Mouse (Mus musculus) lung, embryonic 15.5 days (tissue): ENCODE data around the gene Diexf. TPM values are rescaled to one million over a fixed set of nuclear protein-coding genes. Genes with fewer than 3 reads are reported as not detected.

Experiments used
- ATAC-seq: fragments of 200-750 bp; cut with Nextera tagmentation; 2 replicates; pipeline ENCODE4 v1.8.0; 2017; ENCODE audit warnings: moderate number of reproducible peaks, borderline replicate concordance; ENCODE audit not compliant: low FRiP score, low TSS enrichment; ENCODE audit errors: extremely low read depth
- H3K27ac ChIP-seq: fragments of 300-500 bp; sonication (generic); 2 replicates; pipeline ENCODE4 v1.5.1; 2015; ENCODE audit warnings: moderate library complexity, mild to moderate bottlenecking, inconsistent platforms
- H3K27me3 ChIP-seq: fragments of 300-500 bp; sonication (generic); 2 replicates; pipeline ENCODE4 v1.6.1; 2015; ENCODE audit warnings: inconsistent platforms
- H3K36me3 ChIP-seq: fragments of 300-500 bp; sonication (generic); 2 replicates; pipeline ENCODE4 v1.6.1; 2015; ENCODE audit warnings: inconsistent platforms
- H3K4me1 ChIP-seq: fragments of 300-500 bp; sonication (generic); 2 replicates; pipeline ENCODE4 v1.6.1; 2015; ENCODE audit warnings: inconsistent platforms
- H3K4me2 ChIP-seq: fragments of 300-500 bp; sonication (generic); 2 replicates; pipeline ENCODE4 v1.6.1; 2015; ENCODE audit warnings: inconsistent platforms, mild to moderate bottlenecking, moderate library complexity
- H3K4me3 ChIP-seq: fragments of 300-500 bp; sonication (generic); 2 replicates; pipeline ENCODE4 v1.5.1; 2015; ENCODE audit warnings: mild to moderate bottlenecking, inconsistent platforms
- H3K9ac ChIP-seq: fragments of 300-500 bp; sonication (generic); 2 replicates; pipeline ENCODE4 v1.6.1; 2015; ENCODE audit warnings: inconsistent platforms
- H3K9me3 ChIP-seq: fragments of 300-500 bp; sonication (generic); 2 replicates; pipeline ENCODE4 v1.6.1; 2016; ENCODE audit warnings: inconsistent platforms
- WGBS: fragments of 180-500 bp; shearing (Covaris S2); methylation state at CpG from one replicate; pipeline ENCODE4 v1.1.7; 2015; 5-methylcytosine and 5-hydroxymethylcytosine counted together
- polyA plus RNA-seq: library from polyadenylated mRNA; unstranded; fragments of >200 nt; fragmentation: Nextera tagmentation; extraction: Ambion mirVana; gene quantifications from 2 replicates; pipeline ENCODE4 v1.2.1, GENCODE M21; 2015

The Diexf gene
- polyA plus RNA-seq, 1 experiment from 2014 or later: 7.4 TPM

- Histone ChIP-seq H3K27me3 (no peaks in the 10 kb centered on the region; the same call in none of the 2 replicates), H3K4me1 (peaks cover 6% of the 10 kb centered on the region), H3K9me3 (no peaks in the 10 kb centered on the region), H3K9ac (no peak overlapping the region), H3K4me2 (no peak overlapping the region), H3K36me3 (no peaks in the 10 kb centered on the region), H3K4me3 (no peak overlapping the region), H3K27ac (no peak overlapping the region)
- ATAC-seq: no peak
- 76% methylated on average over 1 of the region's 1 CpGs for WGBS
Observed at GRCm38 (mm10) chr1:193133726-193134125, 3.7 kb upstream of the Diexf start.

- H3K9ac ChIP-seq: no peak overlapping the region
- peaks cover 7% of the 10 kb centered on the region for H3K4me1 ChIP-seq
- H3K4me3 ChIP-seq: no peak overlapping the region
- no peak overlapping the region for H3K27ac ChIP-seq
- no peaks in the 10 kb centered on the region for H3K9me3 ChIP-seq
- no peak for ATAC-seq
- H3K4me2 ChIP-seq: no peak overlapping the region
- H3K27me3 ChIP-seq: no peaks in the 10 kb centered on the region; the same call in 1 of the 2 replicates
- H3K36me3 ChIP-seq: peaks cover 8% of the 10 kb centered on the region
Observed at GRCm38 (mm10) chr1:193132385-193132784, 2.3 kb upstream of the Diexf start.

- Histone ChIP-seq H3K27me3 (no peaks in the 10 kb centered on the region; the same call in 1 of the 2 replicates), H3K9ac (no peak overlapping the region), H3K4me3 (no peak overlapping the region), H3K27ac (no peak overlapping the region), H3K9me3 (no peaks in the 10 kb centered on the region), H3K4me2 (no peak overlapping the region), H3K36me3 (peaks cover 18% of the 10 kb centered on the region), H3K4me1 (peaks cover 7% of the 10 kb centered on the region)
- 51% methylated on average over 6 of the region's 6 CpGs for whole genome bisulfite sequencing
- ATAC-seq: no peak
Observed at GRCm38 (mm10) chr1:193131311-193131948, 1.4 kb upstream of the Diexf start.

GRCm38 (mm10) chr1:193130839-193131238 is 767 bp upstream of the Diexf start:
- Histone ChIP-seq H3K27ac (no peak overlapping the region), H3K9me3 (no peaks in the 10 kb centered on the region), H3K4me2 (peak overlapping the region; percentile 51; the same call in 1 of the 2 replicates), H3K27me3 (no peaks in the 10 kb centered on the region; the same call in 1 of the 2 replicates), H3K4me3 (peak overlapping the region; percentile 94), H3K36me3 (peaks cover 19% of the 10 kb centered on the region), H3K4me1 (peaks cover 7% of the 10 kb centered on the region), H3K9ac (no peak overlapping the region)
- WGBS: 64% methylated on average over 8 of the region's 8 CpGs
- no peak for ATAC-seq

DNA sequence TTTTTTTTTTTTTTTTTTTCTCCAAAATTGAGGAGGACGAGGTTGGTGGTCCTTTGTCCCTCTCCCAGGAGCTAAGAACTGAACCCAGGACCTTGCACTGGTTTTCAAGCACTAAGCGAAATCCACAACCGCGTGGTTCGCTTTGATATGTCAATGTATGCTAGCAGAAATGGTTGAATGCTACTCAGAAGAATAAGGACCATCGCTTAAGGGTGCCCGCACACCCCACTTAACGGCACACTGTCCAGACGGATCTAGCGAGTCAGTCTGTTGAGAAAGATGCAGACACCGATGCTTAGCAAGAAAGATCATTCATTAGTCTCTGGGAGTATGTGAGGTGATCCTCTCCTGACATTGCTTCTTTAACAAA is 369 bp upstream of the Diexf start:
- Histone ChIP-seq H3K4me2 (peak overlapping the region; percentile 51), H3K27ac (no peak overlapping the region), H3K9me3 (no peaks in the 10 kb centered on the region), H3K27me3 (no peaks in the 10 kb centered on the region; the same call in 1 of the 2 replicates), H3K4me1 (peaks cover 7% of the 10 kb centered on the region), H3K4me3 (peak overlapping the region; percentile 94), H3K9ac (no peak overlapping the region), H3K36me3 (peaks cover 19% of the 10 kb centered on the region)
- WGBS: 27% methylated on average over 11 of the region's 11 CpGs
- ATAC-seq: peak; percentile 43; the same call in 1 of the 2 replicates

- no peaks in the 10 kb centered on the region for H3K9me3 ChIP-seq
- no peak overlapping the region for H3K27ac ChIP-seq
- no peak for ATAC-seq
- peak overlapping the region; percentile 73 for H3K9ac ChIP-seq
- H3K36me3 ChIP-seq: peaks cover 22% of the 10 kb centered on the region
- peak overlapping the region; percentile 57 for H3K4me2 ChIP-seq
- no peaks in the 10 kb centered on the region for H3K27me3 ChIP-seq
- WGBS: 22% methylated on average over 5 of the region's 5 CpGs
- peak overlapping the region; percentile 94 for H3K4me3 ChIP-seq
- H3K4me1 ChIP-seq: peaks cover 7% of the 10 kb centered on the region
Observed at GRCm38 (mm10) chr1:193129321-193129720, 751 bp downstream of the Diexf start.

DNA sequence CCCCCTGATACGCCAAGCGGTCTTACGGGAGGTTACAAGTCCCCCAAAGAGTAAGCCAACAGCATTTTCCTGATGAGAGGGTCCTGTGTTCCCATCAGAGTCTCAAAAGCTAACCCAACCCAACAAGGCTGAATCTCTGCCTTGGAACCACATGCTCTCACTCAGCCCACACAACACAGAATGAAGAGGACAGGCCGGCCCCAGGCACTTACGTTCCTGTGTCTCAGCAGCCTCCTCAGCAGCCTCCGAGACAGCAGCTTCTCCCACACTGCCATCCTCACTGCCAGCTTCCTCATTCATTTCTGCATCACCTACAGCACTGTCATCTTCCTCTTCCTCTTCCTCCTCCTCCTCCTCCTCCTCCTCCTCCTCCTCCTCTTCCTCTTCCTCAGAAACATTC is 2.0 kb downstream of the Diexf start:
- Histone ChIP-seq H3K9me3 (no peaks in the 10 kb centered on the region), H3K4me1 (peaks cover 7% of the 10 kb centered on the region), H3K27me3 (no peaks in the 10 kb centered on the region), H3K27ac (no peak overlapping the region), H3K36me3 (peaks cover 33% of the 10 kb centered on the region), H3K4me2 (no peak overlapping the region), H3K4me3 (no peak overlapping the region), H3K9ac (no peak overlapping the region)
- ATAC-seq: no peak
- WGBS: 91% methylated on average over 6 of the region's 6 CpGs

DNA sequence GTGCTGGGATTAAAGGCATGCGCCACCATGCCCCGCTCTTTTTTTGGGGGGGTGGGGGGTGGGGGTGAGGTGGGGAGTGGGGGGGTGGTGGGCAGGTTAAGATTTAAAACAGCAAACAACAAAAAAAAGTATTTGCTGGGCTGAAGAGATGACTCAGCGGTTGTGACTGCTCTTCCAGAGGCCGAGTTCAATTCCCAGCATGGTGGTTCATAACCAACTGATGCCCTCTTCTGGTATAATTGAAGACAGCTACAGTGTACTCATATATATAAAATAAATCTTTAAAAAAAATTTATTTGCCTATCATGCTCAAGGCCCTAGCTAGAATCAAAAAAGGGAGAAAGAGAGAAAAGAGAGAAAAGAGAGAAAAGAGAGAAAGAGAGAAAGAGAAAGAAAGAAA is 4.2 kb downstream of the Diexf start:
- Histone ChIP-seq H3K4me2 (no peak overlapping the region), H3K9me3 (no peaks in the 10 kb centered on the region), H3K4me1 (peaks cover 7% of the 10 kb centered on the region), H3K9ac (no peak overlapping the region), H3K27me3 (no peaks in the 10 kb centered on the region), H3K4me3 (no peak overlapping the region), H3K36me3 (peaks cover 55% of the 10 kb centered on the region), H3K27ac (no peak overlapping the region)
- no peak for ATAC-seq
- 73% methylated on average over 4 of the region's 4 CpGs for WGBS

GRCm38 (mm10) chr1:193123290-193123689 is 6.8 kb downstream of the Diexf start:
- Histone ChIP-seq H3K9me3 (no peaks in the 10 kb centered on the region), H3K4me1 (no peaks in the 10 kb centered on the region), H3K36me3 (peaks cover 78% of the 10 kb centered on the region), H3K4me2 (no peak overlapping the region), H3K9ac (no peak overlapping the region), H3K27me3 (no peaks in the 10 kb centered on the region), H3K4me3 (no peak overlapping the region), H3K27ac (no peak overlapping the region)
- 90% methylated on average over 6 of the region's 6 CpGs for WGBS
- ATAC-seq: no peak

DNA sequence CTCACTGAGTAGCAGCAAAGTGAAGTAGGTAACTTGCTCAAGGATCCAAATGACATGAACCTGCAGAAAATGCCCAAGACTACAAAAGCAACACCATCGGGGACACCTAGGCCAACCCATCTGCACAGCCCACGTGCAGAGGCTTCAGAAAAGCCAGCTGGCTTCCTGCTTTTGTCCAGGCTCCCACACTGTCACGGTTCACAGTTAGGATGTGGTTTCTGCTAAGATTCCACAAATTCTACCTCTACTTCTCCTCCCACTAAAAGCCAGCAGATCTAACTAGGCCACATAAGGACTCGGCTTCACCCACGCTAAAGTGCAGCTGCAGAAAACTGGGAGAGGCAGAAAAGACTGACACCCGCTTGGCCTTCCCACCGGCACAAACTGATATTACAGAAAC is 7.3 kb downstream of the Diexf start:
- Histone ChIP-seq H3K27me3 (no peaks in the 10 kb centered on the region), H3K9ac (no peak overlapping the region), H3K27ac (no peak overlapping the region), H3K9me3 (no peaks in the 10 kb centered on the region), H3K4me3 (no peak overlapping the region), H3K4me2 (no peak overlapping the region), H3K4me1 (no peaks in the 10 kb centered on the region), H3K36me3 (peaks cover 79% of the 10 kb centered on the region)
- 89% methylated on average over 7 of the region's 7 CpGs for WGBS
- ATAC-seq: no peak

- no peak overlapping the region for H3K27ac ChIP-seq
- no peaks in the 10 kb centered on the region for H3K4me1 ChIP-seq
- no peak overlapping the region for H3K4me2 ChIP-seq
- no peak overlapping the region for H3K4me3 ChIP-seq
- H3K9me3 ChIP-seq: no peaks in the 10 kb centered on the region
- no peaks in the 10 kb centered on the region for H3K27me3 ChIP-seq
- H3K9ac ChIP-seq: no peak overlapping the region
- WGBS: 93% methylated on average over 9 of the region's 9 CpGs
- no peak for ATAC-seq
- peaks cover 93% of the 10 kb centered on the region for H3K36me3 ChIP-seq
Observed at GRCm38 (mm10) chr1:193112093-193112492, 18.0 kb downstream of the Diexf start.

- no peak overlapping the region for H3K9ac ChIP-seq
- no peaks in the 10 kb centered on the region for H3K4me1 ChIP-seq
- H3K9me3 ChIP-seq: no peaks in the 10 kb centered on the region
- H3K36me3 ChIP-seq: peaks cover 22% of the 10 kb centered on the region
- H3K27me3 ChIP-seq: no peaks in the 10 kb centered on the region
- no peak overlapping the region for H3K4me2 ChIP-seq
- WGBS: 69% methylated on average over 3 of the region's 3 CpGs
- no peak overlapping the region for H3K4me3 ChIP-seq
- no peak overlapping the region for H3K27ac ChIP-seq
- no peak for ATAC-seq
Observed at GRCm38 (mm10) chr1:193102996-193103395, 27.1 kb downstream of the Diexf start.

GRCm38 (mm10) chr1:193102556-193102955 is 27.5 kb downstream of the Diexf start:
- no peaks in the 10 kb centered on the region for H3K27me3 ChIP-seq
- H3K9me3 ChIP-seq: no peaks in the 10 kb centered on the region
- H3K4me2 ChIP-seq: no peak overlapping the region
- no peak overlapping the region for H3K27ac ChIP-seq
- no peak overlapping the region for H3K4me3 ChIP-seq
- WGBS: 82% methylated on average over 5 of the region's 5 CpGs
- H3K9ac ChIP-seq: no peak overlapping the region
- ATAC-seq: no peak
- H3K36me3 ChIP-seq: peaks cover 17% of the 10 kb centered on the region
- H3K4me1 ChIP-seq: no peaks in the 10 kb centered on the region
